Comparison of ENCODE assay signal across 8 mouse cellular contexts in genomic region chr16:4558384-4558979, GRCm38 (mm10). TPM values are rescaled to one million over a fixed set of nuclear protein-coding genes. Genes with fewer than 3 reads are reported as not detected.
DNase-seq lines count a peak whose midpoint lies in the region; ATAC-seq and TF ChIP-seq lines count a peak whose summit lies in the region.

No protein-coding gene starts in this region.

- peak overlapping the region; percentile 91 for H3K27ac ChIP-seq in heart, embryonic 12.5 days (ENCODE audit: poor library complexity, severe bottlenecking)
- peak overlapping the region; percentile 95 for H3K27ac ChIP-seq in kidney, postnatal 0 days
- peak overlapping the region; percentile 82 for H3K27ac ChIP-seq in liver, adult 2 months (replicated peaks; ENCODE audit: insufficient read depth, low read depth, low read length)

- under 1% methylated on average over 38 of the region's 38 CpGs for WGBS in heart, embryonic 12.5 days
- WGBS in kidney, postnatal 0 days, result under 1% methylated on average over 38 of the region's 38 CpGs
- under 1% methylated on average over 38 of the region's 38 CpGs for WGBS in liver, adult 2 months

- peaks cover 2% of the 10 kb centered on the region; the same call in 1 of the 2 replicates for H3K9me3 ChIP-seq in erythroblast, embryonic 14.5 days (ENCODE audit: control insufficient read depth, low read length)
- H3K9me3 ChIP-seq in heart, embryonic 12.5 days (replicated peaks), result no peaks in the 10 kb centered on the region
- no peaks in the 10 kb centered on the region for H3K9me3 ChIP-seq in kidney, postnatal 0 days (replicated peaks; ENCODE audit: low read length)

- peaks cover 28% of the 10 kb centered on the region for H3K36me3 ChIP-seq in erythroblast, embryonic 14.5 days (ENCODE audit: control insufficient read depth)
- peaks cover 5% of the 10 kb centered on the region; the same call in 1 of the 2 replicates for H3K36me3 ChIP-seq in heart, embryonic 12.5 days
- 0 out of 2 replicates have a peak, but pooled peaks cover 2% of the 10 kb centered on the region for H3K36me3 ChIP-seq in kidney, postnatal 0 days (ENCODE audit: insufficient read depth, low read length)
- H3K36me3 ChIP-seq in liver, adult 2 months (ENCODE audit: control insufficient read depth, insufficient read depth, low read length), result no peaks in the 10 kb centered on the region

- H3K4me3 ChIP-seq in erythroblast, embryonic 14.5 days (replicated peaks), result peak overlapping the region; percentile 90
- peak overlapping the region; percentile 86 for H3K4me3 ChIP-seq in heart, embryonic 12.5 days
- peak overlapping the region; percentile 87 for H3K4me3 ChIP-seq in kidney, postnatal 0 days (replicated peaks; ENCODE audit: low read depth, low read length)
- peak overlapping the region; percentile 70 for H3K4me3 ChIP-seq in liver, adult 2 months (ENCODE audit: insufficient read depth, low read depth, low read length)

- peaks cover 10% of the 10 kb centered on the region; the same call in 1 of the 2 replicates for H3K79me2 ChIP-seq in liver, adult 2 months (ENCODE audit: control insufficient read depth, insufficient read depth, low read length)

- TF ChIP-seq CTCF in kidney, postnatal 0 days (IDR thresholded peaks at IDR 0.05; ENCODE audit: low read depth), result no peak
- no peak for TF ChIP-seq CTCF in liver, adult 2 months (IDR thresholded peaks at IDR 0.05; ENCODE audit: low read depth, low read length)

- peak; percentile 94 for DNase-seq in CD4-positive, CD25-positive, alpha-beta regulatory T cell, adult 2 months (ENCODE audit: low read depth, low spot score)
- DNase-seq in brain, embryonic 18.5 days (ENCODE audit: low read depth, low spot score), result peak; percentile 90
- peak; percentile 96 for DNase-seq in kidney, postnatal 0 days (ENCODE audit: low spot score)
- peak; percentile 87 for DNase-seq in liver, adult 2 months (ENCODE audit: extremely low read depth, low read depth, low spot score)
- peak; percentile 92 for DNase-seq in spleen, postnatal 36 days (ENCODE audit: low spot score in 2 of 2)

- peaks cover 8% of the 10 kb centered on the region for H3K27me3 ChIP-seq in erythroblast, embryonic 14.5 days (ENCODE audit: control insufficient read depth)
- no peaks in the 10 kb centered on the region for H3K27me3 ChIP-seq in heart, embryonic 12.5 days (replicated peaks)
- no peaks in the 10 kb centered on the region for H3K27me3 ChIP-seq in kidney, postnatal 0 days (ENCODE audit: insufficient read depth, low read length)
- no peaks in the 10 kb centered on the region for H3K27me3 ChIP-seq in liver, adult 2 months (ENCODE audit: control insufficient read depth, insufficient read depth, low read length)

- ATAC-seq in heart, embryonic 12.5 days (ENCODE audit: insufficient number of reproducible peaks, low FRiP score), result peak; percentile 93
- peak; percentile 85 for ATAC-seq in kidney, postnatal 0 days (replicated peaks; ENCODE audit: low FRiP score, low read depth)
- ATAC-seq in monocyte, adult 5-6 weeks (replicated peaks; ENCODE audit: insufficient number of reproducible peaks, low FRiP score, low TSS enrichment, poor library complexity, severe bottlenecking), result peak; percentile 85

- H3K4me1 ChIP-seq in erythroblast, embryonic 14.5 days (ENCODE audit: control insufficient read depth), result peaks cover 78% of the 10 kb centered on the region
- peaks cover 23% of the 10 kb centered on the region for H3K4me1 ChIP-seq in heart, embryonic 12.5 days (replicated peaks)
- peaks cover 10% of the 10 kb centered on the region; the same call in 1 of the 2 replicates for H3K4me1 ChIP-seq in kidney, postnatal 0 days (replicated peaks; ENCODE audit: insufficient read depth, low read length)
- H3K4me1 ChIP-seq in liver, adult 2 months (ENCODE audit: control insufficient read depth, insufficient read depth, low read length), result peaks cover 9% of the 10 kb centered on the region

- H3K9ac ChIP-seq in heart, embryonic 12.5 days, result peak overlapping the region; percentile 91
- peak overlapping the region; percentile 78 for H3K9ac ChIP-seq in kidney, postnatal 0 days (ENCODE audit: low read depth, low read length)
- peak overlapping the region; percentile 81 for H3K9ac ChIP-seq in liver, adult 2 months (ENCODE audit: low read depth, low read length)

- peak; percentile 80; the same call in 1 of the 2 replicates for TF ChIP-seq POLR2A in liver, adult 2 months (IDR thresholded peaks at IDR 0.05; ENCODE audit: extremely low read depth, insufficient read depth, low read length)

- H3K4me2 ChIP-seq in heart, embryonic 12.5 days, result peak overlapping the region; percentile 96
- H3K4me2 ChIP-seq in kidney, postnatal 0 days (ENCODE audit: low read length), result peak overlapping the region; percentile 97

RNA-seq across cellular contexts. Expression of gene Tfap4, which starts 1.2 kb away (rescaled TPM):
- 1.0 and 1.3 TPM in 2 replicates for polyA plus RNA-seq in erythroblast, embryonic 14.5 days (2012)
- polyA plus RNA-seq in heart, embryonic 12.5 days (2016; fragmentation: Nextera tagmentation; extraction: Ambion mirVana), result 8.1 and 8.4 TPM in 2 replicates
- polyA plus RNA-seq in kidney, postnatal 0 days (2015; fragmentation: Nextera tagmentation; extraction: Ambion mirVana), result 17.2 and 19.6 TPM in 2 replicates
- 3.2 and 3.8 TPM in 2 replicates for total RNA-seq in liver, adult 2 months (2014; rRNA removed)
- polyA plus RNA-seq in liver, adult 2 months (2012; rRNA removed), result 2.5 and 2.8 TPM in 2 replicates
- 2.7 to 14.0 TPM (median 4.0 TPM) in 3 replicates for total RNA-seq in monocyte, adult 5-6 weeks (2017)

RNA-seq across cellular contexts. Expression of gene Srl, which starts 16.9 kb away (rescaled TPM):
- not detected in 2 replicates for polyA plus RNA-seq in erythroblast, embryonic 14.5 days (2012)
- 228 and 230 TPM in 2 replicates for polyA plus RNA-seq in heart, embryonic 12.5 days (2016; fragmentation: Nextera tagmentation; extraction: Ambion mirVana)
- polyA plus RNA-seq in kidney, postnatal 0 days (2015; fragmentation: Nextera tagmentation; extraction: Ambion mirVana), result 8.5 and 11.6 TPM in 2 replicates
- 2.1 and 2.7 TPM in 2 replicates for total RNA-seq in liver, adult 2 months (2014; rRNA removed)
- 0.50 and 0.66 TPM in 2 replicates for polyA plus RNA-seq in liver, adult 2 months (2012; rRNA removed)
- total RNA-seq in monocyte, adult 5-6 weeks (2017), result 0.29 to 0.38 TPM in 2 of 3 replicates, not detected in the other

RNA-seq across cellular contexts. Expression of gene Glis2, which starts 36.0 kb away (rescaled TPM):
- 0.01 TPM in 1 of 2 replicates, not detected in the other for polyA plus RNA-seq in erythroblast, embryonic 14.5 days (2012)
- 24.9 and 25.5 TPM in 2 replicates for polyA plus RNA-seq in heart, embryonic 12.5 days (2016; fragmentation: Nextera tagmentation; extraction: Ambion mirVana)
- polyA plus RNA-seq in kidney, postnatal 0 days (2015; fragmentation: Nextera tagmentation; extraction: Ambion mirVana), result 74.6 and 78.8 TPM in 2 replicates
- 0.47 and 0.55 TPM in 2 replicates for total RNA-seq in liver, adult 2 months (2014; rRNA removed)
- 1.7 and 2.5 TPM in 2 replicates for polyA plus RNA-seq in liver, adult 2 months (2012; rRNA removed)
- 0.19 to 0.76 TPM (median 0.64 TPM) in 3 replicates for total RNA-seq in monocyte, adult 5-6 weeks (2017)

Comparison
In these comparisons a context has a peak if more than half of its experiments do, and no peak if none do; other contexts are left out.
1. Peak in every context shown above with its lines: DNase-seq, ATAC-seq, H3K4me3 ChIP-seq and H3K27ac ChIP-seq.
2. RNA of gene Srl, which starts 16.9 kb away (polyA plus RNA-seq): 228 to 230 TPM in heart, embryonic 12.5 days; 8.5 to 11.6 TPM in kidney, postnatal 0 days, 0.50 to 0.66 TPM in liver, adult 2 months and not detected in erythroblast, embryonic 14.5 days; every median in the first group is over 10 times any median in the second.